Mouse (Mus musculus): ENCODE data around the gene Magi1.

DNA sequence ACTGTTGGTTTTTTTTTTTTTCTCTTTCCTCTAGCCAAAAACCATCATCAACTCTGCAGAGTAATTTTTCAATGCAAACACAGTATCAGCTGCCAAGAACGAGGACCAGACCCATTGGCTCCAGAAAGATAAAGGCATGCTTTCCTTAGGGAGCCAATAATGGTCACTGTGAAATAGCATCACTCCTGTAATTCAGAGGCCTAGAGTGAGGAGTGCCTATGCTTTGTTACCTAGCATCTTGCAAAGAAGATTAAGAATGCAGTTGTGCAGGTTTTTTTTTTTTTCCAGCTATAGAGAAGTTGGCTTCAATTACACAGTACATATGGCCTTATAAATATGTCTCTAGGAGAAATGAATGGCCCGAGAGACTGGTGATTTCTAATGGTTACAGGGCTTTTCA, 560.5 kb downstream of the Magi1 start:
- TF ChIP-seq CTCF (IDR thresholded peaks at IDR 0.05; ENCODE audit: control insufficient read depth, insufficient read depth, low read length) (no peak), POLR2A (IDR thresholded peaks at IDR 0.05; ENCODE audit: borderline replicate concordance, control insufficient read depth, low read depth, low read length) (no peak)

Measured in bone marrow, adult 2 months (tissue).